Mouse (Mus musculus): ENCODE data around the gene Zbtb32. TPM values are rescaled to one million over a fixed set of nuclear protein-coding genes. Genes with fewer than 3 reads are reported as not detected.
A peak's percentile ranks its signal among the peaks of the same experiment; 100 is the strongest.

Zbtb32 gene
- total and polyA plus RNA-seq, 3 experiments, result 173 to 183 (median 178) TPM

GRCm38 (mm10) chr7:30588676-30589434 lies 9.9 kb downstream of the Zbtb32 start, which contains the start of gene Kmt2b:
Gene Kmt2b (minus strand): TSS chr7:30588726.
- Histone ChIP-seq H3K4me1 (ENCODE audit: control insufficient read depth in 1 of 2, insufficient read depth in 2 of 2) (peaks cover 7 to 32% of the 10 kb centered on the region in 2 experiments; a peak in 3 of 4 replicates), H3K9me3 (replicated peaks; ENCODE audit: low read length) (no peaks in the 10 kb centered on the region), H3K79me2 (replicated peaks; ENCODE audit: control insufficient read depth, extremely low read depth, insufficient read depth, poor library complexity, severe bottlenecking) (peaks cover 58% of the 10 kb centered on the region), H3K27ac (ENCODE audit: insufficient read depth, low read depth) (peak within 1 kb of the TSS; percentile 100), H3K4me3 (replicated peaks in 1 of 3; ENCODE audit: low read depth in 2 of 3, low read length in 2 of 3, poor library complexity in 1 of 3) (peak within 1 kb of the TSS; percentile 93 to 94 (median 94)), H3K27me3 (replicated peaks) (no peaks in the 10 kb centered on the region), H3K4me2 (ENCODE audit: insufficient read depth, low read depth, poor library complexity, severe bottlenecking) (peak within 1 kb of the TSS; percentile 93), H3K36me3 (replicated peaks in 1 of 2; ENCODE audit: control insufficient read depth in 1 of 2, insufficient read depth in 1 of 2, low read length in 1 of 2) (peaks cover 32 to 48% of the 10 kb centered on the region in 2 experiments), H3K9ac (ENCODE audit: insufficient read depth, low read depth) (peak within 1 kb of the TSS; percentile 92)
- DNase-seq (ENCODE audit: extremely low read depth), result peak; percentile 92
- dilution Hi-C loops (cut with MboI; ENCODE audit: extremely low pct_ligation_motif_present, extremely low pct_unique_long_range_greater_than_20kb, low sequenced_read_pairs), result no loop called here
- in situ Hi-C loops (cut with MboI; ENCODE audit: low pct_ligation_motif_present, low pct_unique_long_range_greater_than_20kb, low sequenced_read_pairs), result no loop called here
- TF ChIP-seq SMC3 (IDR thresholded peaks at IDR 0.05; ENCODE audit: low read depth, low read length) (no peak), ZKSCAN1 (IDR thresholded peaks at IDR 0.05; ENCODE audit: borderline replicate concordance, low read depth, low read length) (no peak), MYC (IDR thresholded peaks at IDR 0.05; ENCODE audit: low read depth, low read length) (no peak), NRF1 (IDR thresholded peaks at IDR 0.05; ENCODE audit: low read depth, low read length) (peak; percentile 60), TCF12 (IDR thresholded peaks at IDR 0.05; ENCODE audit: low read depth, low read length) (peak; percentile 74), ZC3H11A (IDR thresholded peaks at IDR 0.05; ENCODE audit: low read depth, low read length) (no peak), JUND (conservative IDR thresholded peaks at IDR 0.05; ENCODE audit: low read depth, low read length) (no peak), MAX (IDR thresholded peaks at IDR 0.05; ENCODE audit: low read length) (no peak), RAD21 (IDR thresholded peaks at IDR 0.05; ENCODE audit: low read depth, low read length) (no peak), BHLHE40 (IDR thresholded peaks at IDR 0.05; ENCODE audit: low read depth, low read length) (peak; percentile 41; the same call in 1 of the 2 replicates), IRF4 (IDR thresholded peaks at IDR 0.05; ENCODE audit: low read depth, low read length) (peak; percentile 74; the same call in 1 of the 2 replicates), PAX5 (IDR thresholded peaks at IDR 0.05; ENCODE audit: low read length) (no peak), HCFC1 (IDR thresholded peaks at IDR 0.05; ENCODE audit: low read depth, low read length) (peak; percentile 93), CHD2 (IDR thresholded peaks at IDR 0.05; ENCODE audit: low read length) (peak; percentile 94), RCOR1 (conservative IDR thresholded peaks at IDR 0.05; ENCODE audit: low read depth, low read length) (no peak), ETS1 (conservative IDR thresholded peaks at IDR 0.05; ENCODE audit: low read depth, low read length) (no peak; the same call in 1 of the 2 replicates), JUN (IDR thresholded peaks at IDR 0.05; ENCODE audit: insufficient read depth, low read depth, low read length) (no peak), USF1 (IDR thresholded peaks at IDR 0.05; ENCODE audit: low read depth, low read length) (peak; percentile 21), USF2 (conservative IDR thresholded peaks at IDR 0.05; ENCODE audit: low read depth, low read length) (no peak), POLR2AphosphoS2 (IDR thresholded peaks at IDR 0.05; ENCODE audit: low read depth, low read length) (peak; percentile 91), KAT2A (IDR thresholded peaks at IDR 0.05; ENCODE audit: insufficient replicate concordance, low read length) (peak; percentile 87; the same call in 1 of the 2 replicates), UBTF (IDR thresholded peaks at IDR 0.05; ENCODE audit: low read depth, low read length) (no peak), MXI1 (IDR thresholded peaks at IDR 0.05; ENCODE audit: low read depth, low read length) (no peak; the same call in 1 of the 2 replicates), TBP (conservative IDR thresholded peaks at IDR 0.05; ENCODE audit: low read depth, low read length) (no peak), POLR2A (IDR thresholded peaks at IDR 0.05; ENCODE audit: low read depth, low read length) (peak; percentile 55), ELF1 (IDR thresholded peaks at IDR 0.05; ENCODE audit: low read depth, low read length) (peak; percentile 87), MEF2A (IDR thresholded peaks at IDR 0.05; ENCODE audit: borderline replicate concordance, low read depth, low read length) (peak; percentile 39; the same call in 1 of the 2 replicates), CTCF (conservative IDR thresholded peaks at IDR 0.05 in 1 of 2, IDR thresholded peaks at IDR 0.05 in 1 of 2; ENCODE audit: low read depth in 2 of 2, low read length in 2 of 2) (peak in 1 of 2 experiments; percentile 9; a peak in 1 of 4 replicates), EP300 (IDR thresholded peaks at IDR 0.05; ENCODE audit: low read length) (no peak), E2F4 (IDR thresholded peaks at IDR 0.05; ENCODE audit: insufficient replicate concordance, low read depth, low read length) (no peak), GABPA (IDR thresholded peaks at IDR 0.05; ENCODE audit: insufficient replicate concordance, low read depth, low read length) (no peak; the same call in 1 of the 2 replicates), MAZ (IDR thresholded peaks at IDR 0.05; ENCODE audit: low read depth, low read length) (peak; percentile 95), MAFK (IDR thresholded peaks at IDR 0.05; ENCODE audit: insufficient replicate concordance, low read length) (no peak), ZMIZ1 (IDR thresholded peaks at IDR 0.05; ENCODE audit: low read depth, low read length) (peak; percentile 55), CHD1 (IDR thresholded peaks at IDR 0.05; ENCODE audit: low read depth, low read length) (no peak), ZNF384 (IDR thresholded peaks at IDR 0.05; ENCODE audit: low read depth, low read length) (no peak), NELFE (IDR thresholded peaks at IDR 0.05; ENCODE audit: low read depth, low read length) (no peak; the same call in 1 of the 2 replicates), SIN3A (IDR thresholded peaks at IDR 0.05; ENCODE audit: low read length) (peak; percentile 62)

All from CH12.LX (cell line).